Mouse (Mus musculus): ENCODE data around the gene Ankrd13a.

GRCm38 (mm10) chr5:114771796-114772195 lies 2.7 kb upstream of the Ankrd13a start:
- TF ChIP-seq CTCF (IDR thresholded peaks at IDR 0.05; ENCODE audit: insufficient read depth, low read depth, low read length) (no peak), POLR2A (IDR thresholded peaks at IDR 0.05; ENCODE audit: insufficient read depth, low read depth, low read length) (no peak)

Measured in olfactory bulb, adult 2 months (tissue).